Mouse (Mus musculus): ENCODE measurements at regions not wholly inside any gene's neighbourhood (a gene's known extent, or its start where the extent isn't known, plus 50 kb on each side); places are given as distances from the start of the nearest gene placed in this dataset.

DNA sequence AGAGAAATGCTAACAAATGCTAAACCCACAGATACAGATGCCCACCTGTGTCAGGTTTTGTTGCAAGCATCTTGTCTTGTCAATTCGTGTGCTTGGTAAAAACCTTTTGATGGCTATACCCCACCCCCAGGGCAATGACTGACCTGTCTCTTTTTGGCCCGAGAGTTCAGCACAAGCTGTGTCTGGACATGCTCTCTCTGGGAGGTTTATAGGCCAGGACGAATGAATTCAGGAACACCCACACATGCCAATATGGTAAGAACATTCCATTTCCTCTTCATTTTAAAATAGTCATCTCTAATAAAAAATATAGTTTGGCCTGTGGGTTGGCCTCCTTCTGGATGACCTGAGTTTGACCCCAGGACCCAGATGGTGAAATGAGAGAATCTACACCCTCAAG is 137.8 kb upstream of the Hs6st1 start:
- TF ChIP-seq POLR2A (IDR thresholded peaks at IDR 0.05; ENCODE audit: control insufficient read depth, extremely low read depth, insufficient read depth, low read length, poor library complexity) (no peak), CTCF (IDR thresholded peaks at IDR 0.05; ENCODE audit: borderline replicate concordance, control insufficient read depth, extremely low read depth, insufficient read depth, low read length, poor library complexity) (no peak)
